ENCODE assay signal across 25 mouse cellular contexts in genomic region chr17:45729387-45729786, GRCm38 (mm10). TPM values are rescaled to one million over a fixed set of nuclear protein-coding genes. Genes with fewer than 3 reads are reported as not detected.
DNase-seq lines count a peak whose midpoint lies in the region; ATAC-seq lines count a peak whose summit lies in the region.
"Had no signal": no experiment of that assay in that cellular context is flagged by ENCODE, and none has a peak within 500 bp of the region (broad histone marks: within the 10 kb centered on the region; RNA-seq: fewer than 3 reads in every experiment).

No protein-coding gene starts in this region.

- H3K27ac ChIP-seq in lung, embryonic 16.5 days (ENCODE audit: low read length): no peak overlapping the region
- H3K27ac ChIP-seq in embryonic facial prominence, embryonic 14.5 days (replicated peaks; ENCODE audit: low read depth, low read length): no peak overlapping the region
- H3K27ac ChIP-seq in limb, embryonic 11.5 days (replicated peaks; ENCODE audit: low read depth, low read length): no peak overlapping the region
- H3K27ac ChIP-seq: hindbrain, embryonic 15.5 days; kidney, embryonic 15.5 days; liver, embryonic 14.5 days; neural tube, embryonic 12.5 days; stomach, embryonic 15.5 days had no signal

- 0 out of 2 replicates have a peak overlapping the region, but pooled peaks have one; percentile 22 for H3K9ac ChIP-seq in lung, embryonic 16.5 days (ENCODE audit: low read length)
- 0 out of 2 replicates have a peak overlapping the region, but pooled peaks have one; percentile 2 for H3K9ac ChIP-seq in embryonic facial prominence, embryonic 14.5 days (ENCODE audit: low read depth, low read length)
- 0 out of 2 replicates have a peak overlapping the region, but pooled peaks have one; percentile 7 for H3K9ac ChIP-seq in limb, embryonic 11.5 days (ENCODE audit: low read length)
- H3K9ac ChIP-seq: hindbrain, embryonic 15.5 days; kidney, embryonic 15.5 days; liver, embryonic 14.5 days; neural tube, embryonic 12.5 days; stomach, embryonic 15.5 days had no signal

- no peak overlapping the region for H3K4me3 ChIP-seq in lung, embryonic 16.5 days (ENCODE audit: low read length)
- H3K4me3 ChIP-seq in embryonic facial prominence, embryonic 14.5 days (ENCODE audit: low read depth, low read length): no peak overlapping the region
- no peak overlapping the region for H3K4me3 ChIP-seq in limb, embryonic 11.5 days (ENCODE audit: low read depth, low read length)
- H3K4me3 ChIP-seq: hindbrain, embryonic 15.5 days; kidney, embryonic 15.5 days; neural tube, embryonic 12.5 days; stomach, embryonic 15.5 days had no signal

- no peaks in the 10 kb centered on the region for H3K9me3 ChIP-seq in lung, embryonic 16.5 days (ENCODE audit: control insufficient read depth, low read length)
- H3K9me3 ChIP-seq in embryonic facial prominence, embryonic 14.5 days (ENCODE audit: control insufficient read depth, low read length): no peaks in the 10 kb centered on the region
- H3K9me3 ChIP-seq in limb, embryonic 11.5 days (ENCODE audit: control insufficient read depth, low read length): no peaks in the 10 kb centered on the region
- H3K9me3 ChIP-seq: hindbrain, embryonic 15.5 days; kidney, embryonic 15.5 days; neural tube, embryonic 12.5 days; stomach, embryonic 15.5 days had no signal

- H3K4me1 ChIP-seq in lung, embryonic 16.5 days (replicated peaks; ENCODE audit: control insufficient read depth, insufficient read depth, low read length): peaks cover 15% of the 10 kb centered on the region
- peaks cover 12% of the 10 kb centered on the region for H3K4me1 ChIP-seq in embryonic facial prominence, embryonic 14.5 days (ENCODE audit: control insufficient read depth, insufficient read depth, low read length)
- peaks cover 30% of the 10 kb centered on the region for H3K4me1 ChIP-seq in limb, embryonic 11.5 days (ENCODE audit: control insufficient read depth, insufficient read depth, low read length)

- H3K27me3 ChIP-seq in lung, embryonic 16.5 days (ENCODE audit: control insufficient read depth, insufficient read depth, low read depth, low read length): peaks cover 10% of the 10 kb centered on the region
- peaks cover 13% of the 10 kb centered on the region for H3K27me3 ChIP-seq in embryonic facial prominence, embryonic 14.5 days (replicated peaks; ENCODE audit: control insufficient read depth, insufficient read depth, low read length)
- 0 out of 2 replicates have a peak, but pooled peaks cover 2% of the 10 kb centered on the region for H3K27me3 ChIP-seq in limb, embryonic 11.5 days (ENCODE audit: control insufficient read depth, insufficient read depth, low read length)
- H3K27me3 ChIP-seq: hindbrain, embryonic 15.5 days had no signal

- peak; percentile 54 to 60 for DNase-seq in heart, adult 18-20 months
- no peak for DNase-seq in heart, postnatal 14 days
- no peak for DNase-seq in lung, postnatal 36 days
- DNase-seq in embryonic facial prominence, embryonic 14.5 days (ENCODE audit: low spot score): peak; percentile 38
- DNase-seq in limb, embryonic 11.5 days (ENCODE audit: low spot score): peak; percentile 42
- DNase-seq in layer of hippocampus, adult 11-12 months (ENCODE audit: low spot score): no peak
- no peak for DNase-seq in kidney, postnatal 25 days
- DNase-seq: B cell, adult 2 months; cerebellum, postnatal 10 days; gastrocnemius, postnatal 36 days; left cerebral cortex, postnatal 4 days; lung, postnatal 10 days; thymus, postnatal 36 days had no signal

- no peak for ATAC-seq in lung, embryonic 16.5 days (ENCODE audit: low read depth)
- ATAC-seq in embryonic facial prominence, embryonic 14.5 days (ENCODE audit: low read depth): no peak
- no peak for ATAC-seq in limb, embryonic 11.5 days (ENCODE audit: insufficient number of reproducible peaks, low FRiP score, low TSS enrichment, low read depth)
- ATAC-seq: intestine, embryonic 16.5 days had no signal

- WGBS in lung, embryonic 16.5 days: 37% methylated on average over 10 of the region's 10 CpGs
- 41% methylated on average over 10 of the region's 10 CpGs for WGBS in embryonic facial prominence, embryonic 14.5 days
- 40% methylated on average over 10 of the region's 10 CpGs for WGBS in limb, embryonic 11.5 days

- intact Hi-C loops in heart, postnatal 14 days (cut with DNase I): no loop called here

- no peak overlapping the region for H3K4me2 ChIP-seq in lung, embryonic 16.5 days (ENCODE audit: low read depth, low read length)
- H3K4me2 ChIP-seq in embryonic facial prominence, embryonic 14.5 days (ENCODE audit: low read depth, low read length): no peak overlapping the region
- no peak overlapping the region for H3K4me2 ChIP-seq in limb, embryonic 11.5 days (ENCODE audit: low read depth, severe bottlenecking)
- H3K4me2 ChIP-seq: hindbrain, embryonic 15.5 days; kidney, embryonic 15.5 days; neural tube, embryonic 12.5 days; stomach, embryonic 15.5 days had no signal

- no peaks in the 10 kb centered on the region for H3K36me3 ChIP-seq in lung, embryonic 16.5 days (ENCODE audit: control insufficient read depth, insufficient read depth, low read length)
- no peaks in the 10 kb centered on the region for H3K36me3 ChIP-seq in embryonic facial prominence, embryonic 14.5 days (ENCODE audit: control insufficient read depth, insufficient read depth, low read length)
- no peaks in the 10 kb centered on the region for H3K36me3 ChIP-seq in limb, embryonic 11.5 days (ENCODE audit: control insufficient read depth, insufficient read depth, low read length)
- H3K36me3 ChIP-seq: hindbrain, embryonic 15.5 days; kidney, embryonic 15.5 days; neural tube, embryonic 12.5 days; stomach, embryonic 15.5 days had no signal

RNA-seq across cellular contexts. Expression of gene 1600014C23Rik, which starts 4.3 kb away (rescaled TPM):
- 1 to 10 TPM in 1 of 2 experiments, not detected in 1; 1.3 TPM for total RNA-seq in heart, adult 18-20 months (2021)
- under 1 TPM in 1 of 2 experiments, not detected in 1; 0.60 TPM for total RNA-seq in heart, postnatal 14 days (2021)
- polyA plus RNA-seq in lung, embryonic 16.5 days (2015; fragmentation: Nextera tagmentation; extraction: Ambion mirVana): not detected in 2 replicates
- not detected in 2 replicates for polyA plus RNA-seq in embryonic facial prominence, embryonic 14.5 days (2014; fragmentation: Nextera tagmentation; extraction: Ambion mirVana)
- polyA plus RNA-seq in limb, embryonic 11.5 days (2014; fragmentation: Nextera tagmentation; extraction: Ambion mirVana): not detected in 2 replicates
- total RNA-seq: gastrocnemius, postnatal 36 days; layer of hippocampus, adult 18-20 months; left cerebral cortex, postnatal 4 days; megakaryocyte-erythroid progenitor cell, adult 5-6 weeks; monocyte, adult 5-6 weeks had no signal
- polyA plus RNA-seq: embryonic facial prominence, embryonic 11.5 days; liver, embryonic 14.5 days; neural tube, embryonic 12.5 days; spleen, adult 2 months; stomach, embryonic 15.5 days had no signal

RNA-seq across cellular contexts. Expression of gene Tmem63b, which starts 42.7 kb away (rescaled TPM):
- 10 to 100 TPM; 91.7 to 95.7 TPM for total RNA-seq in heart, adult 18-20 months (2021)
- 10 to 100 TPM; 78.4 to 81.2 TPM for total RNA-seq in heart, postnatal 14 days (2021)
- 52.7 and 55.6 TPM in 2 replicates for polyA plus RNA-seq in lung, embryonic 16.5 days (2015; fragmentation: Nextera tagmentation; extraction: Ambion mirVana)
- polyA plus RNA-seq in embryonic facial prominence, embryonic 14.5 days (2014; fragmentation: Nextera tagmentation; extraction: Ambion mirVana): 30.4 and 32.9 TPM in 2 replicates
- polyA plus RNA-seq in limb, embryonic 11.5 days (2014; fragmentation: Nextera tagmentation; extraction: Ambion mirVana): 23.3 and 23.6 TPM in 2 replicates

RNA-seq across cellular contexts. Expression of gene Mrpl14, which starts 43.3 kb away (rescaled TPM):
- 100 to 1,000 TPM; 160 to 167 TPM for total RNA-seq in heart, adult 18-20 months (2021)
- 100 to 1,000 TPM; 116 to 123 TPM for total RNA-seq in heart, postnatal 14 days (2021)
- polyA plus RNA-seq in lung, embryonic 16.5 days (2015; fragmentation: Nextera tagmentation; extraction: Ambion mirVana): 191 and 214 TPM in 2 replicates
- polyA plus RNA-seq in embryonic facial prominence, embryonic 14.5 days (2014; fragmentation: Nextera tagmentation; extraction: Ambion mirVana): 146 and 148 TPM in 2 replicates
- polyA plus RNA-seq in limb, embryonic 11.5 days (2014; fragmentation: Nextera tagmentation; extraction: Ambion mirVana): 146 and 154 TPM in 2 replicates

Comparison
In these comparisons a context has a peak if more than half of its experiments do, and no peak if none do; other contexts are left out.
1. DNase-seq: peak in heart, adult 18-20 months (2 of 2), embryonic facial prominence, embryonic 14.5 days (single experiment) and limb, embryonic 11.5 days (single experiment); none in heart, postnatal 14 days (0 of 2), lung, postnatal 36 days (single experiment), layer of hippocampus, adult 11-12 months (single experiment) and kidney, postnatal 25 days (0 of 2).
2. Peak in every context shown above with its lines, with median percentiles within 50 percentile points of each other: H3K9ac ChIP-seq.